Mouse (Mus musculus): ENCODE data around the gene Gm9964. TPM values are rescaled to one million over a fixed set of nuclear protein-coding genes. Genes with fewer than 3 reads are reported as not detected.
A peak's percentile ranks its signal among the peaks of the same experiment; 100 is the strongest.

Gm9964 gene
- not detected in 2 replicates for polyA plus RNA-seq (2016; fragmentation: Nextera tagmentation; extraction: Ambion mirVana)

DNA sequence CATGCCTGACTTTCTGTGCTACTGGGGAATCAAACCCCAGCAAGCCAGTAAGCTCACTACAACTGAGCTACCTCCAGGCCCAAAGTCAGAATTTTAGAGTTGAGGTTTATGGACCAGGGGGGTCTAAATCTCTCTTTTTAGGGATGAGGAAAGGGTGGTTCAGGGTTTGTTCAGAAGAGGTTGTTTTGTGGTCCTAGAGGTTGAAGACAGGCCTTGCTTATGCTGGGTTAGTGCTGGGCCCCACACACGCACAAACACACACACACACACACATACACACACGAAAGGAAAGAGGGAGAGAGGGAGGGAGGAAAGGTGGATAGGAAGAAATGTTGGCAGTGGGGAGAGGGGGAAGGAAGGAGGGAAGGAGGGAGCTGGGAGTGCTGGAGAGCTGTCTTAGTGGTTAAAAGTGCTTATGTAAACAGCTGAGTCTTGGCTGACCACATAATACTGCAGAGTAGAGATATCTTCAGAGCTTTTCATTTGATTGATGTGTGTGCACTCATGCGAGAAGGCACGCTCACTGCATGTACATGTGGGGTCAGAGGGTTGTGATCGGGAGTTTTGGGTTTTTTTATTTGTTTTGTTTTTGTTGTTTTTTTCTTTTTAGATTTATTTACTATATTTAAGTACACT, at the start of gene Gm9964:
Gene Gm9964, minus strand, starts transcription at position 51 of the 636 bp plus-strand sequence.
- Histone ChIP-seq H3K27ac (no peak within 1 kb of the TSS), H3K27me3 (ENCODE audit: insufficient read depth, poor library complexity, severe bottlenecking) (no peaks in the 10 kb centered on the region), H3K4me1 (replicated peaks) (no peaks in the 10 kb centered on the region), H3K36me3 (no peaks in the 10 kb centered on the region), H3K4me3 (no peak within 1 kb of the TSS), H3K9me3 (no peaks in the 10 kb centered on the region)
- no peak for DNase-seq (ENCODE audit: low spot score)
- 84% methylated on average over 5 of the region's 5 CpGs for WGBS

GRCm38 (mm10) chr11:79339808-79340781, 43.4 kb upstream of the Gm9964 start:
- Histone ChIP-seq H3K4me3 (peak overlapping the region; percentile 77), H3K27ac (peak overlapping the region; percentile 98), H3K4me1 (replicated peaks) (peaks cover 22% of the 10 kb centered on the region), H3K27me3 (ENCODE audit: insufficient read depth, poor library complexity, severe bottlenecking) (0 out of 2 replicates have a peak, but pooled peaks cover 7% of the 10 kb centered on the region), H3K9me3 (peaks cover 6% of the 10 kb centered on the region), H3K36me3 (peaks cover 38% of the 10 kb centered on the region)
- peak; percentile 63 for DNase-seq (ENCODE audit: low spot score)
- WGBS, result under 1% methylated on average over 47 of the region's 63 CpGs

- H3K9me3 ChIP-seq, result peaks cover 6% of the 10 kb centered on the region
- under 1% methylated on average over 49 of the region's 49 CpGs for WGBS
- H3K27ac ChIP-seq, result peak within 1 kb of the TSS; percentile 98
- peak; percentile 98 for DNase-seq (ENCODE audit: low spot score)
- H3K4me1 ChIP-seq (replicated peaks), result peaks cover 22% of the 10 kb centered on the region
- peaks cover 30% of the 10 kb centered on the region for H3K36me3 ChIP-seq
- H3K4me3 ChIP-seq, result peak within 1 kb of the TSS; percentile 77
- H3K27me3 ChIP-seq (ENCODE audit: insufficient read depth, poor library complexity, severe bottlenecking), result 0 out of 2 replicates have a peak, but pooled peaks cover 7% of the 10 kb centered on the region
Measured at GRCm38 (mm10) chr11:79339234-79339807, 42.6 kb upstream of the Gm9964 start, which contains the start of gene Nf1. Gene Nf1 (plus strand): TSS chr11:79339693.

DNA sequence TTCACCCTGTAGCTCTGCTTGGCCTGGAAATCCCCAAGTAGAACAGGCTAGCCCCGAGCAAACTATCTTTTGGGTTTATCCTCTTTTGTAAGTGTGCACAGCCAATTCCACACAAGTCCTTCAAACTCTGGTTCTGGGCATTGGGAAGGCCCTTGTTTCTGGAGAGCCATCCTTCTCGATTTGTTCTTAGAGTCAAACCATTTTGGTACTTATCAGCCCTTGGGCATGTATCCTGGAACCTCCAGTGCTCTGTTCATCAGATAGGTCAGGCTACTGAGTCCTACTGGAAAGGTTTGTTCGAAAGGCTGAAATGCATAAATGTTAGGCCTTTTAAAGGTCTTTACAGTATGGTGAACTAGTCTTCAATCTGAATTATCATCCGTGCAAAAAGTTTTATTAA, 41.9 kb upstream of the Gm9964 start:
- peak overlapping the region; percentile 77 for H3K4me3 ChIP-seq
- H3K4me1 ChIP-seq (replicated peaks), result peaks cover 22% of the 10 kb centered on the region
- H3K27me3 ChIP-seq (ENCODE audit: insufficient read depth, poor library complexity, severe bottlenecking), result 0 out of 2 replicates have a peak, but pooled peaks cover 7% of the 10 kb centered on the region
- peak overlapping the region; percentile 98 for H3K27ac ChIP-seq
- peaks cover 23% of the 10 kb centered on the region for H3K36me3 ChIP-seq
- peaks cover 6% of the 10 kb centered on the region for H3K9me3 ChIP-seq
- WGBS, result 56% methylated on average over 4 of the region's 4 CpGs
- no peak for DNase-seq (ENCODE audit: low spot score)

DNA sequence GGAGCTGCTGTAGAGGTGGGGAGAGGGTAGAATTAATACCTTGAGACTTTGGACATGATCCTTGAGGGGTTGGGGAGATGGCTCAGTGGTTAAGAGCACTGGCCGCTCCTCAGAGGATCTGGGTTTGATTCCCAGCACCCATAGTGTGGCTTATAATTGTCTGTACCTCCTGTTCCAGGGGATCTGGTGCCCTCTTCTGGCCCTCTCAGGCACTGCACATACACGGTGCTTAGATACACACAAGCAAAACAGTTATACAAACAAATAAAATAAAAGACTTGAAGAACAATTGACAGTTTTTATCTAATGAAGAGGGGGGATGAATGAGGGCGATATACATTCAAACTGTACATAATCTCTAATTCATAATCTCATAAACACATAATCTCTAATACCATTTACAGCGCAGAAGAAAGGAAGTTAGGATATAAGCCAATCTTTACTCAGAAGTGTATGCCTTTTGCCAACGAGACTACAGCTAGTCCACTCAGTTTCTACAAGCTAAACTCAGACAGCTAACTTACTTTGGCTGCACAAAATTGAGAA, 40.1 kb upstream of the Gm9964 start:
- 88% methylated on average over 5 of the region's 5 CpGs for WGBS
- DNase-seq (ENCODE audit: low spot score), result peak; percentile 7
- Histone ChIP-seq H3K9me3 (peaks cover 6% of the 10 kb centered on the region), H3K4me3 (no peak overlapping the region), H3K27ac (no peak overlapping the region), H3K4me1 (replicated peaks) (peaks cover 22% of the 10 kb centered on the region), H3K36me3 (0 out of 2 replicates have a peak, but pooled peaks cover 7% of the 10 kb centered on the region), H3K27me3 (ENCODE audit: insufficient read depth, poor library complexity, severe bottlenecking) (0 out of 2 replicates have a peak, but pooled peaks cover 7% of the 10 kb centered on the region)

GRCm38 (mm10) chr11:79335077-79335476, 38.4 kb upstream of the Gm9964 start:
- H3K27ac ChIP-seq, result no peak overlapping the region
- 0 out of 2 replicates have a peak, but pooled peaks cover 5% of the 10 kb centered on the region for H3K36me3 ChIP-seq
- 94% methylated on average over 6 of the region's 6 CpGs for WGBS
- 0 out of 2 replicates have a peak, but pooled peaks cover 7% of the 10 kb centered on the region for H3K27me3 ChIP-seq (ENCODE audit: insufficient read depth, poor library complexity, severe bottlenecking)
- peaks cover 9% of the 10 kb centered on the region for H3K4me1 ChIP-seq (replicated peaks)
- no peak overlapping the region for H3K4me3 ChIP-seq
- DNase-seq (ENCODE audit: low spot score), result no peak
- peaks cover 6% of the 10 kb centered on the region for H3K9me3 ChIP-seq

DNA sequence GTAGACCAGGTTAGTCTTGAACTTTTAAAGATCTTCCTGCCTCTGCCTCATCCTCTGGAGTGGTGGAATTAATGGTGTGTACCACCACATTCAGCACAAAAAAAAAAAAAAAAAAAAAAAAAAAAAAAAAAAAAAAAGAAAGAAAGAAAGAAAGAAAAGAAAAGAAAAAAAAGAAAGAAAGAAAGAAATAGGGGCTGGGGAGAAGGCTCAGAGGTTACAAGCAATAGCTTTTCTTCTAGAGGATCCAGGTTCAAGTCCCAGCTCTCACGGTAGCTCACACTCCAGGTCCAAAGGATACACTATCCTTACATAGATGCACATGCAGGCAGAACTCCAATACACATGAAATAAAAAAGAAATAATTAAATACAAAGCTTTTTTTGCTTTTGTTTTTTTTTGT, 32.9 kb upstream of the Gm9964 start:
- Histone ChIP-seq H3K27me3 (ENCODE audit: insufficient read depth, poor library complexity, severe bottlenecking) (no peaks in the 10 kb centered on the region), H3K36me3 (no peaks in the 10 kb centered on the region), H3K4me3 (no peak overlapping the region), H3K9me3 (no peaks in the 10 kb centered on the region), H3K27ac (no peak overlapping the region), H3K4me1 (replicated peaks) (peaks cover 5% of the 10 kb centered on the region; the same call in 1 of the 2 replicates)
- no peak for DNase-seq (ENCODE audit: low spot score)
- 92% methylated on average over 1 of the region's 1 CpGs for WGBS

- DNase-seq (ENCODE audit: low spot score), result no peak
- Histone ChIP-seq H3K27ac (no peak overlapping the region), H3K4me3 (no peak overlapping the region), H3K36me3 (no peaks in the 10 kb centered on the region), H3K4me1 (replicated peaks) (0 out of 2 replicates have a peak, but pooled peaks cover 8% of the 10 kb centered on the region), H3K9me3 (no peaks in the 10 kb centered on the region), H3K27me3 (ENCODE audit: insufficient read depth, poor library complexity, severe bottlenecking) (no peaks in the 10 kb centered on the region)
- 88% methylated on average over 4 of the region's 4 CpGs for WGBS
Measured at GRCm38 (mm10) chr11:79328060-79328459, 31.4 kb upstream of the Gm9964 start.

- no peak overlapping the region for H3K4me3 ChIP-seq
- no peaks in the 10 kb centered on the region for H3K27me3 ChIP-seq (ENCODE audit: insufficient read depth, poor library complexity, severe bottlenecking)
- H3K9me3 ChIP-seq, result no peaks in the 10 kb centered on the region
- WGBS, result 27% methylated on average over 4 of the region's 4 CpGs
- H3K36me3 ChIP-seq, result no peaks in the 10 kb centered on the region
- no peak overlapping the region for H3K27ac ChIP-seq
- H3K4me1 ChIP-seq (replicated peaks), result 0 out of 2 replicates have a peak, but pooled peaks cover 8% of the 10 kb centered on the region
- no peak for DNase-seq (ENCODE audit: low spot score)
Measured at GRCm38 (mm10) chr11:79327106-79327505, 30.4 kb upstream of the Gm9964 start.

GRCm38 (mm10) chr11:79325663-79326062, 29.0 kb upstream of the Gm9964 start:
- no peak overlapping the region for H3K4me3 ChIP-seq
- 0 out of 2 replicates have a peak, but pooled peaks cover 8% of the 10 kb centered on the region for H3K4me1 ChIP-seq (replicated peaks)
- DNase-seq (ENCODE audit: low spot score), result no peak
- WGBS, result 93% methylated on average over 8 of the region's 8 CpGs
- no peak overlapping the region for H3K27ac ChIP-seq
- H3K9me3 ChIP-seq, result no peaks in the 10 kb centered on the region
- H3K36me3 ChIP-seq, result no peaks in the 10 kb centered on the region
- no peaks in the 10 kb centered on the region for H3K27me3 ChIP-seq (ENCODE audit: insufficient read depth, poor library complexity, severe bottlenecking)

DNA sequence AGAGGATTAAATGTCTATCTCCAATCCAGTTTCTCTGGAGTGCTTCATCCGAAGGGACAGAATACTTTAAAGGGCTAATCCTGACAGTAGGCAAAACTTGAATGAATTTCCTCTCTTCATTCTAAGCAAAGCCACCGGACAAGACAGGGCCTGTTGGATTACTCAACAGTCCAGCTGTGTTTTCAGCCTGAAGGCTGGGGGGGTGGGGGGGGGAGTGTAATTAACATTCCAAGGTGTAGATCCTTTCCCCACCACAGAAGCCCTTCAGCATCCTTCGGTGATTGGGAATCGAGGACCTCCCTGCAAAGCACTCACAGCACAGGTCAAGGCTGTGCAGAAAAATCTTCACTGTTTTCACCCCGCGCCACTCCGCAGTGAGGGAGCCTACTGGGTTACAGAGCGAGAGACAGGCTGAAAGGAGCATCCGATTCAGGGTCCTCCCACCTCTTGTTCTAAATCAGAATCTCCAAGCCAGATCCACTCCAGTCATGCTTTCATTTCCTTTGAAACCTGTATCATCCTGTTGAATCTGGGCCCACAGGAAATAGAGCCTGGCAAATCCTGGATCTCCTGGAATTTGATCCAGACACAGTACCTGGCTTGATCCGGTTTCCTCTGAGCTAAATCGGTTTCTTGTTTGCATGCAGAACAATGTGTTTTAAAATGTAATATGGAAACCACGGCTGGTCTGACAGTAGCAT, 27.4 kb upstream of the Gm9964 start:
- Histone ChIP-seq H3K36me3 (no peaks in the 10 kb centered on the region), H3K9me3 (no peaks in the 10 kb centered on the region), H3K4me3 (no peak overlapping the region), H3K27ac (no peak overlapping the region), H3K4me1 (replicated peaks) (peaks cover 8% of the 10 kb centered on the region; the same call in 1 of the 2 replicates), H3K27me3 (ENCODE audit: insufficient read depth, poor library complexity, severe bottlenecking) (no peaks in the 10 kb centered on the region)
- WGBS, result 71% methylated on average over 12 of the region's 12 CpGs
- no peak for DNase-seq (ENCODE audit: low spot score)

GRCm38 (mm10) chr11:79319807-79320206, 23.1 kb upstream of the Gm9964 start:
- H3K9me3 ChIP-seq, result no peaks in the 10 kb centered on the region
- WGBS, result 87% methylated on average over 7 of the region's 7 CpGs
- H3K4me1 ChIP-seq (replicated peaks), result peaks cover 3% of the 10 kb centered on the region; the same call in 1 of the 2 replicates
- DNase-seq (ENCODE audit: low spot score), result no peak
- no peaks in the 10 kb centered on the region for H3K27me3 ChIP-seq (ENCODE audit: insufficient read depth, poor library complexity, severe bottlenecking)
- no peak overlapping the region for H3K4me3 ChIP-seq
- H3K27ac ChIP-seq, result no peak overlapping the region
- H3K36me3 ChIP-seq, result no peaks in the 10 kb centered on the region
